Comparison of ENCODE assay signal across 25 mouse cellular contexts in the genomic region with DNA sequence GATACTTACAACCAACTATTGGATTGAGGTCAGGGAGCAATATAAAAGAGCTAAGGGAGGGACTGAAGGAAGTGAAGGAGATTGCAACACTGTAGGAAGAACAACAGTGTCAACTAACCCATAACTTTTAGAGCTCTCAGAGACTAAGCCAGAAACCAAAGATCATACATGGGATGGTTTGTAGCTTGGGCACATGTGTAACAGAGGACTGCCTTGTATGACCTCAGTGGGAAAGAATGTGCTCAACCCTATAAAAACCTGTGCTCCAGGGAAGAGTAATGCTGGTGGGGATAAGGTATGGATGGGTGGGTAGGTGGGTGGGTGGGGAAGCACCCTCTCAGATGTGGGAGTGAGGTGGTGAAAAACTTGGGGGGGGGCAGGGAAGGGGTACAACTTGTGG.
"Had no signal": no experiment of that assay in that cellular context is flagged by ENCODE, and none has a peak within 500 bp of the region (broad histone marks: within the 10 kb centered on the region; RNA-seq: fewer than 3 reads in every experiment).

No protein-coding gene starts in this region.

- DNase-seq: left cerebral cortex, postnatal 4 days; liver; liver, embryonic 13.5 days; liver, postnatal 0 days; lung, adult 18-20 months; lung, adult 2 months; lung, embryonic 14.5 days; lung, postnatal 10 days; lung, postnatal 14 days; lung, postnatal 36 days; lung, postnatal 4 days; midbrain, embryonic 14.5 days had no signal

- ATAC-seq: liver, embryonic 12.5 days; liver, postnatal 0 days; lung, postnatal 0 days; midbrain, embryonic 13.5 days; midbrain, embryonic 15.5 days; midbrain, embryonic 16.5 days had no signal

- H3K27me3 ChIP-seq: limb, embryonic 12.5 days; limb, embryonic 13.5 days; limb, embryonic 15.5 days; liver, embryonic 12.5 days; liver, embryonic 13.5 days; liver, embryonic 15.5 days; lung, embryonic 15.5 days; megakaryocyte, embryonic 14.5 days; midbrain, embryonic 12.5 days; midbrain, embryonic 13.5 days; midbrain, embryonic 15.5 days; neural tube, embryonic 12.5 days had no signal
